Mouse (Mus musculus) mesoderm, embryonic 11.5 days (tissue): ENCODE results near the gene Rasa3.

Experiments
- DNase-seq: peaks from one replicate; pipeline ENCODE4 v3.0.0-alpha.2; 2012; ENCODE audit warnings: low read depth, low spot score

The Rasa3 gene

DNA sequence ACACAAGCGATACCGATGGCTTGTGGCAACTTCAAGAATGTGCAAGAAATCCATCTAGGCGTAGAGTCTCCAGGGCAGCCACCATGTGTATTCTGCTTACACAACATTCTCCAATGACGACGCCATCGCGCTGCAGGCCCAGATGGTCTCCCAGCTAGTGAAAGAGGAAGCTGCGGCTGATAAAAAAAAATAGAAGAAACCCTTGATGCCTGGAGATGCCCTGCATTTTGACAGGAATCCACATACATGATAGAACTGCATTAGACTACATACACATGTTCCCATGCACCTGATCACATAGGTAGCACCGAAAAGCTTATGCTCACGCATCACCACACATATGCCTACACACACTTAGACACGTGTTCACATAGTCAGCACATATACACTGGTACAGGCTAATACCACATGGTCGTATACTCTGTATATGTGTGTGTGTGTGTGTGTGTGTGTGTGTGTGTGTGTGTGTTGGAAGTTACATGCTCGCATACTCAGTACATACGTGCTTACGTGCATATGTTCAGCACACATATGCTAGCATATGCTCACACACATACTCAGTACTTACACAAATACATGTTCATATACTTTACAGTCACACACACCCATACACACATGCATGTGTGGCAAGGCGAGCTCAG lies 8.4 kb upstream of the Rasa3 start:
- no peak for DNase-seq

DNA sequence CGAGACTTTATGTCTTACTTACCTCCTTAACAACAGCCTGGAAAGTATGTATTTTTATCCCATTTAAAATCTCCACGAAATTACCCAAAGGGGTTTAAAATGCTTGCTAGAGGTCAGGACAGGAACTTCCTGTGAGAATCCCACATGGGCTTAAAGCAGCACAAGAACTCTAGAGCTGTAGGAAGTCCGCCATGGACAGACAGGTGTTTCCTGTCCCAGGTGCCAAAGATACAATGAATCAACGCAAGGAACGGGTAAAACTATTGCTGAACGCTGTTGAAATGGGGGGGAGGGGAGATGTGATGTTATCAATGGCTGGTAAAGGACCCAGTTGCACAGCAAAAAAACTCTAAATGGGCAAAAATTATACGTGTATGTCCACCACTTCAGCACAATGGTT lies 6.7 kb upstream of the Rasa3 start:
- DNase-seq, result no peak

DNA sequence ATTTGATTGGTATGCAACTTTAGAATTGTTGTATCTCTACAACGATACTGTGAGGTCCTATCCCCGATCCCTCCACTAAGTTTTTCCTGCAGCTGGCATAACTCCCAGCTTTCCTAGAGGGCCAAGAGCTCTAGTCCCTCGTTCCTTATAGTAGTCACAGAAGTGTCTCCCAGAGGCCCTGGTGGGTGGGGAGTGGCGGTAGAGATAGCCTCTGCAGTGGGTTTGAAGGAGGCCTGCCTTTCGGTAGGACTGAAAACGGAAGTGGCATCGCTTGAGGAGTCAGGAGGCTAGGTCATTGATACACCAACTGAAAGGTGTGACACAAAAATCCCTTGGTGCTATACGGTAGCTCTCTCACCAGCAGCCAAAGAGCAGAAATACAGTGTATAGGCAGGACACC lies 779 bp upstream of the Rasa3 start:
- no peak for DNase-seq

DNA sequence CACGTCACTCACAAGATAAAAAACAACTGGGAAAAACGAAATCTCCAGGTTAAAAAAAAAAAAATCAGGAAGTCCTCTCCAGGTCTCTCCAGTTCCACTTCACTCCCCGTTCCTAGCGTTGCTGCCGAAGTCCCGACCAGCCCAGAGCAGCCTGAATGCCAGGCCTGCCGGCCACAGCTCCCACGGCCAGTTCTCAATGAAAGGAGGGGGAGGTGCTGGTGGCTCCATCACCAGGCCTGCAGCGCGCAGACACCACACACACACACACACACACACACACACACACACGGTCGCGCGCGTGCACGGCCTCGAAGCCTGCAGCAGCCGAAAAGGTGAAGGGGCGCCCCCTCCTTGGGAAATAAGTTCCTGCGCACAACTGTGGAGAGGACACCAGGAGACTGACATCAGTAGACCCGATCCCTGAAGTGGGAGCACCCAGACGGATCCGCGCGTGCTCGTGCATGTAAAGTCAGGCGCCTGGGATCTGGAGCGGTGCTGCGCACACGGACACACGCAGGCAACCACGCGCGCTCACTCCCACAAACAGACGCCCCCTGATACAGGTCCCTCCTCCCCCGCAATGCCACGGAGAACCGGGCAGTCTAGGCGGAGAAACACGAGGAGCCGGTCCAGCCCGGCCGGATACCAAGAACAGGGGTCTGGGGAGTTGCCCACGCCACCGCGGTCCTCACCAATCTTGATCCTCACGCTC lies 546 bp downstream of the Rasa3 start:
- peak; percentile 62 for DNase-seq

DNA sequence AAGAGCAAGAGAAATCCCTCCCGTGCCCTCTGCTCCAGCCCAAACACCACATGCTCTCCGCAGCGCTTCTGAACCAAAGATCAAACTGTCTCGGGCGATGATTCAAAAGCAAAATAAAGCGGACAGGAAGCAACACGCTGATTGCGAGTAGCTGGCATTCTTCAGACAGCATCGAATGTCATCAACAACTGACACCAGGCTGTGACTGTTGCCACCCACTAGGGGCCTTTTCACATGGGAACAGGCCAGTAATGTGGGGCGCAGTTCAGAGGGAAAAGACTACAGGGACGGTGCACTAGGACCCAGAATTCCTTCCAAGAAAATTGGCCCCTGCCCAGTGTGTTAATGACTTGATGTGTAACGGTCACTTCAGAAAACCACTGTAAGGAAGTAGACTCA lies 1.1 kb downstream of the Rasa3 start:
- DNase-seq, result peak; percentile 57

DNA sequence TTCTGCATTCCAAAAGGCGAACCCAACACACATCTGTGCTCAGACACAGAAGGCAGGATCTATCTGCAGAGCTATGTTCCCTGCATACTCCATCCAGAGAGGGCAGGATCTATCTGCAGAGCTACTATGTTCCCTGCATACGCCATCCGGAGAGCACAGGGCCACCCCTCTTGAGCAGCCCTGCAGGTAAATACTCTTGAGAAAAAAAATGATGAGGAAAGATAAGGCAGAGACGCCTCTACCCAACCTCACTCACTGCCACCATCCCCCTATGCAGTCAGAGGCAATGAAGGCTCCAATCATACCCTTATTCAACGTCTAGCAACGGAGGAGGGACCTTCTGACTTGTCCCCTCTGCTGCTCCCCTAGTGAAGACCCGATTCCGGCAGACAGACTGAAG lies 1.9 kb downstream of the Rasa3 start:
- no peak for DNase-seq

DNA sequence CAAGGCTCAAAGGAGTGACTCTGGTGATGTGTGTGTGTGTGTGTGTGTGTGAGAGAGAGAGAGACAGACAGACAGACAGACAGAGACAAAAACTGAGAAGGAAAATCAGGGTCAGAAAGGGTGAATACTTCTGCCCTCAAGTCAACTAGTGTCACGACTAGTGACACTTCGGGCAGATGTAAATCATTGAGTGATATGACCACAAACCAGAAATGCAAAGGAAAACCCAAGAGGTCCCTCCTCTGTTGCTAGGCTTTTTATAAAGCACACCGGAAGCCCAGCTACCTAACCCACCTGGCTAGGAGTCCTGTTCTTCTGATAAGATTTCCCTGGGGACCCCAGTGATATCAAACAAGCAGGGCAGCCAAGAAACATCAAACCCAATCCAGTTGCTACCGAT lies 2.3 kb downstream of the Rasa3 start:
- no peak for DNase-seq

DNA sequence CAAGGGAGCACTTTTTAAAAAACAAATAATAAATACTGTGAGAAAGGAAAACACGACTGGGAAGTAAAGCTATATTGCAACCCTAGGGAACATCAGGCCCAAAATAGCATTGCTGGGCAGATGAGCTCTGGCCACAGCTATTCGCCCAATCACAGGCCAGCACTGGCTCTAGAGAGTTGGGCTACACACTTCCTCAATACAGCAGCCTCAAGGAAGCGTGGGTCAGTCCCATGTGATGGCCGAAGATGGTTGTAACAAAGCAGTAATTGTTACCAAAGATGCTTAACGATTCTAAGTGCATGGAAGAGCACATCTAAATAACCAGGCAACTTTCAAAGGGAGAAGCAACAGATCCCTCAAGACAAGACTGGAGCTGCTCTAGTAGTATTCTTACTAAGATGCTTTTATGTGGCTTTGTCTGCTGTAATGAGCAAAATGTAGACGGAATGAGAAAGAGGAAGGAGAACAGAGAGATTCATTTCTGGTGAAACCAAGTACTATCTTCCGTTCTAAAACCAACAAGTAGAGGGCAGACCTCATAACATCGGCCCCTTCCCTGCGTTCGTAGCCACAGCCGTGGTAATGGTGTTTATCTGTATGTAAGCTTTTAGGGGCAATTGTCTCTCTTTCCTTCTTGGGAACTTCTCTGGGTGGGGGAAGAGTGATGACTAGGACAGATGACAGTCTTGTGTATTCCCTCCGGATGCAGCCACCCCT lies 3.0 kb downstream of the Rasa3 start:
- DNase-seq, result no peak

DNA sequence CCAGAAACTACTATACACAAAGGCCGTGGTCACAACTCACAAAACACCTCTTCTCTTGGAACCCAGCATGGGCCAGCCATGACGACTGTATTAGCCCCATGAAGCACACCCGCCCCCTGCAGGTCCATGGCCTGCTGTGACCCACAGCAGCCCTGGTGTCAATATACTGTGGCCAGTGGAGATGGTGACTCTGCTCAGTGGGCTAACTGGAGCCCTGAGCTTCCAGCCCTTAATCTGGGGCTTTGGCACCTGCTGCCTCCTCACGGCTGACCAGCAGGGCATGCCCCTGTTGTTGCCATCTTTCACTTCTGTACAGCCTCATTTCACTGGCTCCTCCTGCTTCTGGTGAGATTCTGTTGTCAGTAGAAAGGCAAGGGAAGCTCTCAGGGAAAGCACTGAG lies 4.2 kb downstream of the Rasa3 start:
- no peak for DNase-seq

DNA sequence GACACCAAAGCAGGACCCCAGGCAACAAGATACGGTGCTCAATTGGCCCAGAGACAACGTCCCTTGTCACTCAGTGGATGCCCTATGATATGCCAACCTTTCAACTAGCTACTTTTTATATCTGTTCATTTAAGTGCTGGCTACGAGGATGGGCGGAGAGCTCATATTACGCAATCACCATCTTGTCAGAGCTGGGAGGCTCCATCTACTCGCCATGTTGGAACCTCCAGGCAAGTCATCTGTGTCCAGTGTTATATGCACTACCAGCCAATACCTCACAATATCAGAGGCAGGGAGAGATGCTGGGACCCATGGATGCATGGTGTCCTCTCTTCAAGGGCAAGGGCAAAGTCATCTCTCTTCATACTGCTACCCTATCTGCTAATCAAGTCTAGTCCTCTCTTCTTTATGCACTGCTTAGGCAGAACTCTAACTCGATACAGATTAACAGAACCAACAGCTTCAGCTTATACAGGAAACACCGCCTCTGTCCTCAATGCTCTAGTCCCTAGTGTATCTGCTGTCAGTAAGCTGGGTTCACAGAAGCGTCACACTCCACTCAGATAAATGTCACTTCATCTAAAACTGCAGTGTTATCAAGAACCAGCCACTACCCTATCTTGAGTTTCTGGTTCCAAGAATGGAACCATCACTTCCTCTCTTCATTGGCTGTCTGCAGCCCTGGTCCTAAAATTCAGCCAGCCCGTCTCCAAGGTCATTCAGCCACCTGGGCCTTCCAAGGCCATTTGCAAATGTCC lies 6.0 kb downstream of the Rasa3 start:
- DNase-seq, result no peak

DNA sequence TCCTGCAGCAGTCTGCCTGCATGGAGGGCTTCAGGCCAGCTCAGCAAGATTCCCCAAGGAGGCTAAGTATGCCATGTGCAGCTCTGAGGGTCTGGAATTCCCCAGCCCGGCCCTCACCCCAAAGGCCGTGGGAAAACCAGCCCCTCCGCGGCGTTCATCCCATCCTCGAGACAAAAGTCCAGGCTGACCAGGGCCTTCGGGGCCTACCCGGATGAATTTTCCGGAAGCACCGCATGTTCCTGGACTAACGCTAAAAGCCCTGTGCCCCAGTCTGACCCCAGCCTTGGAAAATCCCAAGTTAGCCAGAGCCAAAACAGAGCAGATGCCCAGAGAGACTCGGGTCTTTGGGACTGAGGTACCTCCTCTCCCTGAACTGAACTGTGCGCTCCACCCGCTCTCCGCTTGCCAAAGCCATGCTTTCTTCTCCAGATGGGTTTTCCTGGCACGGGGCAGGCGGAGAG lies 7.4 kb downstream of the Rasa3 start:
- no peak for DNase-seq

DNA sequence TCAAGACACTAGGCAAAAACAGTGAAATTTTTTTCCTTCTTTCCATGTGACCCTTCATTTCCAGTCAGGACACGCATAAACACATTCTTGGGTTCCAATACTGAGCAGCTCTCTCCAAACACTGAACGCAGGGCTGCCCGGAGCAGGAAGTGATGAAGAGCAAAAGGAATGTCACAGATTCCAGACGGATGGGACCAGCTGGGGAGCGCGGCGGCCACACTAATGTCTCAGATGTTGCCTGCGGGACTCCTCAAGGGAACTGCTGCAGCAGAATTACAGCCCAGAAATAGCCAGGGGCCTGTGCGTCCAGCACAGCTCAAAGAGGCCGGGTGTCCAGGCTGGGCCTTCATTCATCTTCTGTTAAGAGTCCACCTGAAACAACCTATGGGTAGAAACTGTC lies 9.0 kb downstream of the Rasa3 start:
- peak; percentile 78 for DNase-seq

DNA sequence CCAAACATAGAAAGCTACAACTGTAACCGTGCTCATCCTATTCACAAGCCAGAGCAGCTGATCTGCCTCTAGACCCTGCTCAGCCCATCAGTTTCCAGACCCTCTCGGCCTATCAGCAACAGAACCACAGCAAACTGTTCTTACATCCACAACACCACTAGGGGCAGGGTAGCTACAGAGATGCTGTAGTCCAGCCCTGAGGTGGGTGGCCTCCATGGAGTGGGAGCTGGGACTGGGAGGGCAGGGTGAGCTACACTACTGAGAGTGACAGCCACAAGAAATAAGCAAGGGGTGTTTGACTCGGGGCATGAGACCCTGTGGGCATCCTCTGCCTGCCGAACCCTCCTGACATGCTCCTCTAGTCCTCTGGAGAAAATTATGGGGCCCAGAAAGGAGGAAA lies 9.5 kb downstream of the Rasa3 start:
- peak; percentile 45 for DNase-seq

DNA sequence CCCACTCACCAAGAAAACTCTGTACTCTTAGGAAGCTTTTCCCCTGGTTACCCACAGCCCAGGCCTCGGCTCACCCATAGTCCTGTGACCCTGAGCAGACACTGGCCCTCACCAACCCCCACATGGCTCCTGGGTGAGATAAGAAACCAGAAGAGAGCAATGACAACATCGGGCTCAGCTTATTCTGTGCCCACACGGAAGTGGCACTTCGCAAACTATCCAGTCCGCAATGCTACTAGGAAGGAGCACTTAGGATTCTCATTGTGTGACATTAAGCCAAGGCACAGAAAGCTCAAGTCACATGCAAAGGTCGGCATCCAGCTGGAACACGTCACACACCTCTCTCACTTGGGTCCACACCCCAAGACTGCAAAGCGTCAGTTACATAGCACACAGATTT lies 11.5 kb downstream of the Rasa3 start:
- no peak for DNase-seq

DNA sequence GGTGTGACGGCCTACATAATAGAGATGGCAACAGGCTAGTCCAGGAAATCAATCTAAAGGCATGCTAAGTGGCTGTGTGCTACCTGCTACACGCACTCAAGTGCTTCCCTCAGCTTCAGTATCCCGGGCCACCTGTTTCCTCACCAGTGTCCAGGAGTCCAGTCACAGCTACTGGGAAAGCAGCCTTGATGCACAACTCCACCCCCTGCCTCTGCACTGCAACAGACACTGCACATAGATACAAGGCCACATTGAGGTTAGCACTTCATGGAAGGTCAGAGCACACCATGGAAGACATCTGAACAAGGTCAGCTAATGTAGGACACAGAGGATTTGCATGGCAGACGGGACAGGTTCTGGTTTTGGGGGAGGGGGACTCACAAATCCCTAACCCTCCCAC lies 11.9 kb downstream of the Rasa3 start:
- no peak for DNase-seq

DNA sequence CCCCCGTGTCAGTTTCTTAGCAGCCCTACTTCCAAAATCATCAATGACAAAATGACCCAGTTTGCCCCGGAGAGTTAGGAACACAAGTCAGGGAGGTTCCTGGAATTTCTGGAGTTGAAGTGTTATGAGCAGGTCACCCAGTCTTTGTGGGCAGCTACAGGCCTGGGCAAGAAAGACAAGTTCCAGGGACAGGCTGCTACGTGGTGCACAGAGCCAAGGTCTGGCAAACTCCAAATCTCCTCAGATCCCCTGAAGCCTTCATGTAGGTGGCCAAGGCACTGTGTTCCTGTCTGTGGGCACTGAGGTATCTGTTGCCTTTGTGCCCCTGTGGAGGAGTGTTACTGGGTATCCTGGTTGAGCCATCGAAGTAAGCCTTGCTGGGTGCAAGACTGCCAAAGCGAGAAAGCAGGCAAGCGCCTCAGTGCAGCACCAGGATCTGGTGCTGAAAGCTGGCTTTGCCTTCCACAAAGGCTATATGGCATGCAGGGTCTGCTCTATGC lies 12.6 kb downstream of the Rasa3 start:
- DNase-seq, result no peak

DNA sequence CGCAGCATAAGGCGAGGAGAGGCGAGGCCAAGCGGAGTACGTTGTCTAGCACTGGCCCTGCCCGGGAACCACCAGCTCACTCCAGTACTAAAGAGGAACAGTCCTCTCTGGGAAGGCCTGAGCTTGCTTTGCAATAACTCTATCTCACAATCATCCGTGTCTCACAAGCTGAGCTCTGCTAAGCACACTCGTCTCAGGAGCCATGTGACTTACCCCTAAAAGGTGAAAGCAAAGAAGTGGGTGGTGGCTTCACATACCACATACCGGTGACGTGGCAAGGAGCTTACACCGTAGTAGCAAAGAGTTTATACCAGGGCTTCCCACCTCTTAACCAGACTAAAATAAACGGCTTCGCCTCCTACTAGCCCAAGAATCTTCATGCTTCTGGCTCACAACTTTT lies 17.1 kb downstream of the Rasa3 start:
- no peak for DNase-seq

DNA sequence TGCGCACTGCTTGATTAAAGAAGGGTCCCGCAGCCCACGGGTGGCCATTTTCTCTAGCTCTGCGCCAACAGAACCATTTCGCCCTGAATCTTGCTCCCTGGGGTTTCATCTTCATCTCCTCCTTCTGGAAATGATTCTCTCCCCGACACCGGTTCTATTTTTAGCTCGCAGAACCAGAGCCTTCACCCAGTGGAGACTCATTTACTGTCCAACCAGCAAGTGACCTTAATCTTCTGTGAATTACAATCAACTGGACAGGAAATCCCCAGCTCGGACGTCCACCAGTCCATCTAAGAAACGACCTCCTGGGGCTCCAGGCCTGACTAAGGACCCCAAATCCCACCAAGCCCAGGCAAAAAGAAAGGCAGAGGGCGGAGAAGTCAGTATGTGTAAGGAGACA lies 19.9 kb downstream of the Rasa3 start:
- DNase-seq, result no peak

DNA sequence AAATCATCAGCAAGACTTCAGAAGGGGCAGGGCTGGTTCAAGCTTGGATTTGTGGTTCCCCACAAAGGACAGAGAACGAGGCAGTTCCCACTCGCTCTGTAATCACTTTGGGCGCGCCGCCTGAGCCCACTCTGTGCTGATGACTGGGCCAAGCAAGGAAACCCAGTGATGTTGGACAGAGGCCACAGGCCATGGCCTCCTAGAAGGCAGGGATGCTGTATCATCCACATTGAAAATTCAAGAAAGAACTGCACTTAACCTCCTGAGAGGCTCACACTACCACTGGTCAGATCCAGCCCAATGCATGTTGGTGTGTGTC lies 22.4 kb downstream of the Rasa3 start:
- no peak for DNase-seq

DNA sequence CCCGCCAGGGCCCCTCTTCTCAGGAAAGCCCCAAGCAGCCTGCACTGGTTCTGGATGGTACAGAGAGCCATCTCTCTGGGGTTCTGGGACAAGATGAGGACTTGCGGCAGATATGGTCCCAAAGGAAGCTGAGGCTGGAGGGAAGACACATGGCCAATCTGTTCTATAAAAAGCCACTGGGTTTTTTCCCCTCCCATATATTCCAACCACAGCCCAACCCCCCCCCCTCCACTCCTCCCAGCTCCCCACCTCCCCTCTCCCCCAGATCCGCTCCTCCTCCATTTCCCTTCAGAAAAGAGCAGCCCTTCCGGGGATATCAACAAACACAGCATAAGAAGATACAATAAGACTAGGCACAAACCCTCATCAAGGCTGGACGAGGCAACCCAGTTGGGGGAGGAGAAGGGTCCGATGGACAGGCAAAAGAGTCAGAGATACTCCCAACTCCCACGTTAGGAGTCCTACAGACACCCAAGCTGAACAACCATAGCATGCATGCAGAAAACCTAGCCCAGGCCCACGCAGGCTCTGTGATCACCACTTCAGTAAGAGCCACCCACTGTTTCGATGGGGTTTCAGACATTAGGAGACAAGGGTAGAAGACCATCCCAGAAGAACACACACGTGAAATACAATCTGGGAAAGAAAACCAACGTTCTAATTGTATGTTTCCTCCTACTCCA lies 22.9 kb downstream of the Rasa3 start:
- DNase-seq, result no peak

DNA sequence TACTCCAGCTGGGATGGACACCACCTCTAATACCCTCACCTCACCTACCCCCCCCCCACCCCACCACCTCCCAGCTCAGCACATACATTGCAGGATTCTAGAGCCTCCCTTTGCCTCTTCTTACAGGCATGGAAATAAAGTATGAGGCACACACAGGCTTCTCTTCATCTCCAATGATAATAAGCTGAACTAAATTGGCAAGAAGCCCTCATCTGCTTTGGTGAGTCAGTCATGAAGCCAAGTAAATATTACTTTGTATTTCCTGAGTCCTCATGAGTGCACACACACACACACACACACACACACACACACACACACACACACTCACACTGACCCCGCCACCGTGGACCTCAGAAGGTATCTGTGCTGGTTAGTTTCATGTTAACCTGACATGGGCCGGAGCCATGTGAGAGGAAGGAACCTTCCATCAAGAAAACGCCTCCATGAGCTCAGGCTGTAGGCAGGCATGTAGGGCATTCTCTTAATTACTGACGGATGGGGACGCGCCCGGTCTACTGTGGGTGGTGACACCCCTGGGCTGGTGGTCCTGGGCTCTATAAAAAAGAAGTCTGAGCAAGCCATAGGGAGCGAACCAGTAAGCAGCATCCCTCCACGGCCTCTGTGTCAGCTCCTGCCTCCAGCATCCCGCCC lies 26.7 kb downstream of the Rasa3 start:
- no peak for DNase-seq
